Mouse (Mus musculus) lung, postnatal 0 days (tissue): ENCODE data around the gene Asic3. TPM values are rescaled to one million over a fixed set of nuclear protein-coding genes. Genes with fewer than 3 reads are reported as not detected.
A peak's percentile ranks its signal among the peaks of the same experiment; 100 is the strongest.

ENCODE experiments used
- ATAC-seq: fragments of 200-750 bp; cut with Nextera tagmentation; 2 replicates; pipeline ENCODE4 v1.8.0; 2017; ENCODE audit warnings: moderate library complexity
- DNase-seq: peaks from one replicate; pipeline ENCODE4 v3.0.0-alpha.2; 2016; ENCODE audit warnings: low spot score
- H3K27ac ChIP-seq: fragments of 300-500 bp; sonication (generic); 2 replicates; pipeline ENCODE4 v1.5.1; 2014; ENCODE audit warnings: antibody characterized with exemption, mild to moderate bottlenecking, low read length, mixed read lengths
- H3K27me3 ChIP-seq: fragments of 300-500 bp; sonication (generic); replicated peaks from 2 replicates; pipeline ENCODE4 v1.6.1; 2014; ENCODE audit warnings: low read length, mixed read lengths; ENCODE audit not compliant: insufficient read depth
- H3K36me3 ChIP-seq: fragments of 300-500 bp; sonication (generic); 2 replicates; pipeline ENCODE4 v1.6.1; 2014; ENCODE audit warnings: low read length, mixed read lengths; ENCODE audit not compliant: insufficient read depth
- H3K4me1 ChIP-seq: fragments of 300-500 bp; sonication (generic); 2 replicates; pipeline ENCODE4 v1.6.1; 2014; ENCODE audit warnings: antibody characterized with exemption, low read depth, low read length, mixed read lengths; ENCODE audit not compliant: insufficient read depth
- H3K4me2 ChIP-seq: fragments of 300-500 bp; sonication (generic); replicated peaks from 2 replicates; pipeline ENCODE4 v1.6.1; 2014; ENCODE audit warnings: low read depth, mild to moderate bottlenecking, low read length, moderate library complexity, mixed read lengths
- H3K4me3 ChIP-seq: fragments of 300-500 bp; sonication (generic); 2 replicates; pipeline ENCODE4 v1.5.1; 2014; ENCODE audit warnings: low read depth, low read length
- H3K9ac ChIP-seq: fragments of 300-500 bp; sonication (generic); replicated peaks from 2 replicates; pipeline ENCODE4 v1.6.1; 2014; ENCODE audit warnings: low read depth, mild to moderate bottlenecking
- H3K9me3 ChIP-seq: fragments of 300-500 bp; sonication (generic); 2 replicates; pipeline ENCODE4 v1.6.1; 2016; ENCODE audit warnings: low read length, mixed read lengths
- CTCF ChIP-seq: IDR thresholded peaks from 2 replicates; pipeline ENCODE4 v1.5.1; 2016; ENCODE audit warnings: antibody characterized with exemption, mild to moderate bottlenecking
- EP300 ChIP-seq: IDR thresholded peaks from 2 replicates; pipeline ENCODE4 v1.6.1; 2016; ENCODE audit warnings: antibody characterized with exemption, mild to moderate bottlenecking, control low read depth
- WGBS: fragments of 180-500 bp; shearing (Covaris S2); extraction: QIAGEN DNeasy Blood & Tissue Kit; methylation state at CpG from one replicate; pipeline ENCODE4 v1.1.7; 2014; 5-methylcytosine and 5-hydroxymethylcytosine counted together
- polyA plus RNA-seq: library from polyadenylated mRNA; unstranded; fragments of >200 nt; fragmentation: Nextera tagmentation; extraction: Ambion mirVana; gene quantifications from 2 replicates; pipeline ENCODE4 v1.2.1, GENCODE M21; 2015

The Asic3 gene
- polyA plus RNA-seq, 1 experiment from 2014 or later = 0.07 TPM

DNA sequence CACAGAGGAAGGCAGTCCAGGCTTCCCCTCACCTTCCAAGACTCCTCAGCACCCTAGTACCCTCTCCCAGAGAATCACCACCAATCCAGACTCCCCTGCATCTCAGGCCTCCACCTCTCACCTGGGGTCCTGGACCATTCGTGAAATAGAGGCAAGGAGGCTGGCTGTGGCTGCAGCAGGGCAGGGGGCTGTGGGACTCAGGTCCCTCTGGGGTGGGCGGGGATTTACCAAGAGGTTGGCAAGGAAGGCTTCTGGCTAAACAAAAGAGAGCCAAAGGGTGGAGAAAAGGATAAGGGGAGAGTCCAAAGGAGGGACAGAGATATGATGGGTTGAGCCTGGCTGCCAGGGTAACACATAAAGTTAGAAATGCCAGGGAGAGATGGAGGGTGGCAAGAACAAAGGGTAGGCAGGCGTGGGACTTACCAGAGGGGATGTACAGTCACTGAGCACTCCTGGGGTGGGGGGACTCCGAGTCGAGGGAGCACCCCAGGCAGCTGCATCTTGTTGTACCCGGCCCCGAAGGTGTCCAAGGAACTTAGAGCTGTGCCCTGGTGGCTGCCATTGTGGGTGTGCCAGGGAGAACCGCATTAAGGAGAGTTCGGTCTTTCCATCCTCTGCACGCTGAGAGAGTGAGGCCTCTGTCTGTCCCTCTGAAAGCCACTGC lies 27.2 kb upstream of the Asic3 start:
- no peaks in the 10 kb centered on the region for H3K9me3 ChIP-seq
- H3K27me3 ChIP-seq = peaks cover 7% of the 10 kb centered on the region; the same call in 1 of the 2 replicates
- TF ChIP-seq CTCF = no peak
- no peak for TF ChIP-seq EP300
- no peak overlapping the region for H3K9ac ChIP-seq
- no peaks in the 10 kb centered on the region for H3K36me3 ChIP-seq
- H3K4me1 ChIP-seq = peaks cover 21% of the 10 kb centered on the region
- DNase-seq (no peak), ATAC-seq (no peak)
- 82% methylated on average over 10 of the region's 10 CpGs for WGBS
- no peak overlapping the region for H3K4me2 ChIP-seq
- no peak overlapping the region for H3K4me3 ChIP-seq
- no peak overlapping the region for H3K27ac ChIP-seq

DNA sequence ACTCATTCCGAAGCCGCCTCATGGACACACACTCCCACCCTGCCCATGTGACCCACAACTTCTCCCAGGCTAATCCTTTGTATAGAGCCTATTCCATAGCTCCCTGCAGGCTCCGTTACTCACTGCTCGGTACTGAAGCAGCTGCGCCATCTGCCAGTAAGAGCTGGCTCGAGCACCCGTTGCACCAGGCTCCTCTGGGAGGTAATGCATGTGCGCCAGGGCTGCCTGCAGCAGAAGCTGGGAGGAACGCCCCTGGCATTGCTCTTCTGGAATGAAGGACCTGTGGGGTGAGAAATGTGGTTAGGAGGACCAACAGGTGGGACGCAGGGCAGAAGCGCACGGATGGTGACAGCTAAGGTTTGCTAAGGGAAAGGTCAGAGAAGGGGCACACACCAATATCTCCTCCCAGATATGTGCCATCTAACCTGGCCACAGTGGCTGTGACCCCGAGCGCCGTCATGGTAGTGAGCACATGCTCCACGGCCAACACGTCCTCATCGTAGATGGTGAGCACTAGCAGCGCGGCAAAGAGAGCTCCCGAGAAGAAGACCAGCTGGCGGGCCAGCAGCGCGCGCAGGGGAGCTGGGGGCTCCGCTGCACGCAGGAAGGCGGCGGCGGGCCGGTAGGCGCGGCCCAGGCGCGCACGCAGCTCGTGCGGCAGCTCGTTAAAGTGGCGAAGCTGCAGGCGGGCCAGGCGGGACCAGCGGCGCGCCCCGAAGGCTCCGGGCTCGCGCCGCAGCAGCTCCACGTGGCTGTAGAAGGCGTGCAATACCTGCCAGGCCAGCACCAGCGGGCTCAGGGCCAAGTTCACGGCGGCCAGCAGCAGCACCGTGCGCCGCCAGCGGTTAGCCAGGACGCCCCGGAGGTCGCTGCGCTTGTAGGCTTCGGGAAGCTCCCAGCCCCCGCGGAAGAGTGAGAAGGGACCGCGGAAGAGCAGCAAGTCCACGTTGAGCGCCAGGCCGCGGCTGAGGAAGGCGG lies 25.6 kb upstream of the Asic3 start:
- H3K9ac ChIP-seq = peak overlapping the region; percentile 20
- peak overlapping the region; percentile 33 for H3K4me3 ChIP-seq
- ATAC-seq (peak; percentile 26), DNase-seq (peak; percentile 66)
- peak; percentile 51 for TF ChIP-seq CTCF
- no peak for TF ChIP-seq EP300
- no peaks in the 10 kb centered on the region for H3K9me3 ChIP-seq
- H3K27ac ChIP-seq = no peak overlapping the region
- peaks cover 7% of the 10 kb centered on the region; the same call in 1 of the 2 replicates for H3K27me3 ChIP-seq
- 1% methylated on average over 69 of the region's 73 CpGs for WGBS
- peaks cover 19% of the 10 kb centered on the region for H3K4me1 ChIP-seq
- H3K36me3 ChIP-seq = no peaks in the 10 kb centered on the region
- H3K4me2 ChIP-seq = peak overlapping the region; percentile 74

DNA sequence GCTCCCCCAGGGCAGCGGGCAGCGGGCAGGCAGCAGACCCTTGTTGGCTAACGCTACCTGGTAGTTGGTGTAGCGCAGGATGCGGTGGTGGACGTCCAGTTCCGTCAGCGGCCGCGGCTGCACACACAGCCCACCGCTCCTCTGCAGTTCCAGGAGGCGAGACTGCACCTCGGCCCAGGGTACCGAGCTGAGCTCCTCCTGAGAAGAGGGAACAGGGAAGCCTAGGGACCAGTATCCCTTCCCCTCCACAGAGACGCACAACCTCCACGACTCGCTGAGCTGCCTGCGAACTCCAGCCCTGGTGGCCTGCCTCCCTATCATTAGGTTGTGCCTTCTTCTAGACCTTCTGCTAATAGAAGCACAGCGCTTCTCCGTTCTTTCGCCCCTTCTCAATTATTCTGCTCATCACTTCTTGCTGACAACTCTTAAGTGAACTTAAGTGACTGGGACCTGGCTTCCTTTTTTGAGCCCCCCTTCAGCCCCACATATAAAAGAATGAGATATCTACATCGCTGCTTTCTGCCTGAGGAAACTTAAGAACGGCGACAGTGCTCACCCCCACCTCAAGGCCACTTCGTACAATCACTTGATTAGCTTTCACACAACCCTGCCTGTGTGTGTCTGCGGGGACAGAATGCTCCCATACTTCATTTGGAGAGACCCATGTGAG lies 24.8 kb upstream of the Asic3 start:
- Histone ChIP-seq H3K27ac (no peak overlapping the region), H3K4me3 (peak overlapping the region; percentile 33), H3K27me3 (peaks cover 7% of the 10 kb centered on the region; the same call in 1 of the 2 replicates), H3K9me3 (no peaks in the 10 kb centered on the region), H3K36me3 (no peaks in the 10 kb centered on the region), H3K4me2 (peak overlapping the region; percentile 74), H3K9ac (peak overlapping the region; percentile 20), H3K4me1 (peaks cover 19% of the 10 kb centered on the region)
- DNase-seq (no peak), ATAC-seq (no peak)
- 31% methylated on average over 23 of the region's 26 CpGs for WGBS
- TF ChIP-seq CTCF (no peak), EP300 (no peak)

DNA sequence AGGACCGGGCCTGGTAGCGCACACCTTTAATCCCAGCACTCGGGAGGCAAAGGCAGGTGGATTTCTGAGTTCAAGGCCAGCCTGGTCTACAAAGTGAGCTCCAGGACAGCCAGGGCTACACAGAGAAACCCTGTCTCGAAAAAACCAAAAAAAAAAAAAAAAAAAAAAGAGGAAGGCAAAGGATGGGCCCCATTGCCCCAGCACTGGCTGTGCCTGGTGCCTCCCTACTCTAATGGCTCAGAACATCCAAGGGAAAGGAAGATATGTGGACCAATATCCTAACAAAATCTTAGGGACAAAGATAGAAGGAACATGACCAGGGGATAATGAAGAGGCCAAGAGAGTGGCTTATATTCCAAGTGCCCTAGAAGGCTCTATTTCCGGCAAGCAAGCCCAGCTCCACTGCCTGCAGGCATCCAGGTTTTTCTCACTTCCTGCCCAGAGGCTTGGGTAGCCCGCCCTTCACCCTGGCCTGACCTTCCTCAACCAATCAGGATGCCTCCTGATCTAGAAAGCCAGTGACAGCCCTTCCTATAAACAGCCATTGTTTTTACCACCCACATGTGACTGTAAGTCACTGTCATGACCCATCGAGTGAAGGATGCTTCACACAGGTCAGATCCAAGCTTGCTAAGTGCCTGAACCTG lies 24.1 kb upstream of the Asic3 start:
- DNase-seq = peak; percentile 72
- peak; percentile 33 for ATAC-seq
- TF ChIP-seq EP300 (no peak), CTCF (no peak)
- peaks cover 17% of the 10 kb centered on the region for H3K4me1 ChIP-seq
- no peaks in the 10 kb centered on the region for H3K9me3 ChIP-seq
- H3K27ac ChIP-seq = no peak overlapping the region
- H3K27me3 ChIP-seq = peaks cover 7% of the 10 kb centered on the region; the same call in 1 of the 2 replicates
- no peak overlapping the region for H3K4me3 ChIP-seq
- 59% methylated on average over 6 of the region's 7 CpGs for WGBS
- no peaks in the 10 kb centered on the region for H3K36me3 ChIP-seq
- H3K9ac ChIP-seq = no peak overlapping the region
- no peak overlapping the region for H3K4me2 ChIP-seq

DNA sequence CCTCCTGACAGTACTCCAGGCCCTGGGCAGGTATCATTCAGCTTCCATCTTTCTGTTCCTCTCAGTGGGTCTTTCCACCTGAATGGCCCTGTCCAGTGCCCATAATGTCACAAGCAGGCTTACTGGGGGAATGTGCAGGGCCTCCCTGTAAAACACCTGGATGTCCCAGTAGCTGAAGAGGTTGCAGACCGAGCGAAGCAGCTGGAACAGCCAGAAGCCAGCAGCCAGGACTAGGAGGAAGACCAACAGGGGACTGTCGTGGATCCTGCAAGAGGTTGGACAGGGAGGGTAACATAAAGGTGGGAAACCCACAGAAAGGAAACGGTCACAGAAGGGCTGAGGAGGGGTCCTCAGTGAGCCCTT lies 23.6 kb upstream of the Asic3 start:
- Histone ChIP-seq H3K27me3 (peaks cover 7% of the 10 kb centered on the region; the same call in 1 of the 2 replicates), H3K4me2 (no peak overlapping the region), H3K9ac (no peak overlapping the region), H3K9me3 (no peaks in the 10 kb centered on the region), H3K27ac (no peak overlapping the region), H3K4me1 (peaks cover 16% of the 10 kb centered on the region), H3K36me3 (no peaks in the 10 kb centered on the region), H3K4me3 (no peak overlapping the region)
- 68% methylated on average over 4 of the region's 4 CpGs for WGBS
- TF ChIP-seq EP300 (no peak), CTCF (no peak)
- DNase-seq (no peak), ATAC-seq (no peak)
